23 mouse cellular contexts compared by ENCODE assay signal in the genomic region with DNA sequence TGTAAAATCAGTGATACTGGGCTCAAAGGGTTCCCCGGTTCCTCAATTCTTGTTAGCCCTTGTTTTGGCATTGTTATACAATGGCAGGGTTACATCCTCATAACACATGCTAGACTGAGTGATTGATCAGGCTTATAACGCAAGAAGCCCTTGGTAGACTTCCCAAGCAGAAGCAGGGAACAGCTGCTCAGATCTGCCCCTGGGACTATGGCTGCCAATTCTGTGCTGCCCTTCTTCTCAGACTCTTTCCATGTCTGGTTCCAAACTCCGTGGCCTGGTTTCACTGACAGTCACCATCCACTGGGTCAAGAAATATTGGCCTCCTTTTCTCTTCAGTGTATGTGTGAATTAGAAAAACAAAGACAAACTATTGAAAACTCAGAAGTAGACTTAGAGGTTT. TPM values are rescaled to one million over a fixed set of nuclear protein-coding genes. Genes with fewer than 3 reads are reported as not detected.
DNase-seq lines count a peak whose midpoint lies in the region; ATAC-seq and TF ChIP-seq lines count a peak whose summit lies in the region.
"Had no signal": no experiment of that assay in that cellular context is flagged by ENCODE, and none has a peak within 500 bp of the region (broad histone marks: within the 10 kb centered on the region; RNA-seq: fewer than 3 reads in every experiment).

No protein-coding gene starts in this region.

- TF ChIP-seq POLR2A in cerebellum, adult 2 months (IDR thresholded peaks at IDR 0.05; ENCODE audit: borderline replicate concordance, insufficient read depth, low read length), result no peak
- TF ChIP-seq POLR2A in lung, adult 2 months (IDR thresholded peaks at IDR 0.05; ENCODE audit: borderline replicate concordance, extremely low read depth, low read depth, low read length), result no peak

- intact Hi-C loops in gastrocnemius, postnatal 14 days (cut with DNase I; ENCODE audit: low total_unique reads), result no loop called here

- ATAC-seq in lung, postnatal 0 days, result no peak
- ATAC-seq: activated CD4-positive, CD25-positive, alpha-beta regulatory T cell, adult 4 months; forebrain, embryonic 14.5 days; forebrain, postnatal 0 days; hindbrain, embryonic 16.5 days; intestine, embryonic 15.5 days had no signal

- H3K36me3 ChIP-seq in lung, postnatal 0 days (ENCODE audit: insufficient read depth, low read length), result no peaks in the 10 kb centered on the region
- H3K36me3 ChIP-seq: embryonic facial prominence, embryonic 12.5 days; embryonic facial prominence, embryonic 15.5 days; hindbrain, embryonic 10.5 days; hindbrain, embryonic 13.5 days; intestine, embryonic 15.5 days had no signal

- no peaks in the 10 kb centered on the region for H3K4me1 ChIP-seq in cerebellum, adult 2 months (ENCODE audit: control insufficient read depth, insufficient read depth, low read length)
- H3K4me1 ChIP-seq in lung, postnatal 0 days (ENCODE audit: insufficient read depth, low read depth, low read length), result no peaks in the 10 kb centered on the region
- peaks cover 9% of the 10 kb centered on the region for H3K4me1 ChIP-seq in lung, adult 2 months (ENCODE audit: control insufficient read depth, insufficient read depth, low read length)
- H3K4me1 ChIP-seq: hindbrain, embryonic 13.5 days; intestine, embryonic 15.5 days had no signal

- WGBS in cerebellum, adult 2 months, result 31% methylated on average over 3 of the region's 3 CpGs
- 77% methylated on average over 3 of the region's 3 CpGs for WGBS in lung, postnatal 0 days
- 83% methylated on average over 3 of the region's 3 CpGs for WGBS in lung, adult 2 months

- TF ChIP-seq CTCF in cerebellum, adult 2 months (IDR thresholded peaks at IDR 0.05; ENCODE audit: borderline replicate concordance, insufficient read depth, low read depth, low read length), result no peak
- no peak for TF ChIP-seq CTCF in lung, postnatal 0 days (IDR thresholded peaks at IDR 0.05)
- no peak for TF ChIP-seq CTCF in lung, adult 2 months (IDR thresholded peaks at IDR 0.05; ENCODE audit: insufficient read depth, low read length)

- no peaks in the 10 kb centered on the region for H3K27me3 ChIP-seq in cerebellum, adult 2 months (ENCODE audit: control insufficient read depth, insufficient read depth, low read length)
- no peaks in the 10 kb centered on the region for H3K27me3 ChIP-seq in lung, postnatal 0 days (replicated peaks; ENCODE audit: insufficient read depth, low read length)
- H3K27me3 ChIP-seq: embryonic facial prominence, embryonic 12.5 days; embryonic facial prominence, embryonic 15.5 days; hindbrain, embryonic 13.5 days; intestine, embryonic 15.5 days had no signal

- no peak overlapping the region for H3K4me3 ChIP-seq in cerebellum, adult 2 months (replicated peaks; ENCODE audit: insufficient read depth, low read depth, low read length)
- H3K4me3 ChIP-seq in lung, postnatal 0 days (ENCODE audit: low read depth, low read length), result no peak overlapping the region
- no peak overlapping the region for H3K4me3 ChIP-seq in lung, adult 2 months (replicated peaks; ENCODE audit: extremely low read depth, low read depth, low read length)
- H3K4me3 ChIP-seq: embryonic facial prominence, embryonic 12.5 days; embryonic facial prominence, embryonic 15.5 days; hindbrain, embryonic 10.5 days; hindbrain, embryonic 13.5 days; intestine, embryonic 15.5 days had no signal

- peak; percentile 10 to 23 for DNase-seq in cerebellum, postnatal 10 days
- DNase-seq in cerebellum, adult 2 months, result no peak
- peak; percentile 15 for DNase-seq in gastrocnemius, postnatal 14 days
- no peak for DNase-seq in gastrocnemius, postnatal 10 days
- DNase-seq in lung, postnatal 0 days (ENCODE audit: low spot score), result peak; percentile 49
- no peak for DNase-seq in lung, adult 2 months
- peak; percentile 58 for DNase-seq in skeletal muscle tissue, adult 2 months (ENCODE audit: low read depth, low spot score)
- DNase-seq: adrenal gland, adult 8-10 months; adrenal gland, postnatal 25 days; cerebellum, adult 11-12 months; cerebellum, adult 9-10 months; cerebellum, postnatal 25 days; forebrain, postnatal 0 days; heart, postnatal 36 days had no signal

- TF ChIP-seq EP300 in lung, postnatal 0 days (IDR thresholded peaks at IDR 0.05), result no peak

- no peak overlapping the region for H3K9ac ChIP-seq in lung, postnatal 0 days (replicated peaks; ENCODE audit: low read depth)
- H3K9ac ChIP-seq: embryonic facial prominence, embryonic 12.5 days; embryonic facial prominence, embryonic 15.5 days; forebrain, postnatal 0 days; hindbrain, embryonic 13.5 days; intestine, embryonic 15.5 days had no signal

- no peaks in the 10 kb centered on the region for H3K9me3 ChIP-seq in lung, postnatal 0 days (ENCODE audit: low read length)
- H3K9me3 ChIP-seq: embryonic facial prominence, embryonic 12.5 days; embryonic facial prominence, embryonic 15.5 days; hindbrain, embryonic 10.5 days; hindbrain, embryonic 13.5 days; intestine, embryonic 15.5 days had no signal

- no peak overlapping the region for H3K27ac ChIP-seq in cerebellum, adult 2 months (ENCODE audit: insufficient read depth, low read length)
- H3K27ac ChIP-seq in lung, postnatal 0 days (ENCODE audit: low read length), result no peak overlapping the region
- H3K27ac ChIP-seq: embryonic facial prominence, embryonic 12.5 days; embryonic facial prominence, embryonic 15.5 days; hindbrain, embryonic 10.5 days; hindbrain, embryonic 13.5 days; intestine, embryonic 15.5 days had no signal

- no peak overlapping the region for H3K4me2 ChIP-seq in lung, postnatal 0 days (replicated peaks; ENCODE audit: low read depth, low read length)
- H3K4me2 ChIP-seq: embryonic facial prominence, embryonic 12.5 days; embryonic facial prominence, embryonic 15.5 days; heart, embryonic 11.5 days; hindbrain, embryonic 13.5 days; intestine, embryonic 15.5 days had no signal

RNA-seq across cellular contexts. Expression of gene Tmem100, which starts 46.5 kb away (rescaled TPM):
- polyA plus RNA-seq in cerebellum, adult 2 months (2012; rRNA removed), result 8.1 and 9.2 TPM in 2 replicates
- 10 to 100 TPM; 12.8 to 16.8 TPM for total RNA-seq in gastrocnemius, postnatal 14 days (2021)
- total RNA-seq in gastrocnemius, postnatal 10 days (2021), result 10 to 100 TPM; 19.2 to 22.5 TPM
- polyA plus RNA-seq in lung, postnatal 0 days (2015; fragmentation: Nextera tagmentation; extraction: Ambion mirVana), result 266 and 283 TPM in 2 replicates
- 169 and 219 TPM in 2 replicates for polyA plus RNA-seq in lung, adult 2 months (2012; rRNA removed)
- polyA plus RNA-seq: activated CD4-positive, CD25-positive, alpha-beta regulatory T cell, adult 4 months had no signal

Comparison
In these comparisons a context has a peak if more than half of its experiments do, and no peak if none do; other contexts are left out.
1. DNase-seq: peak in cerebellum, postnatal 10 days (2 of 2), gastrocnemius, postnatal 14 days (single experiment), lung, postnatal 0 days (single experiment) and skeletal muscle tissue, adult 2 months (single experiment); none in cerebellum, adult 2 months (0 of 2), gastrocnemius, postnatal 10 days (single experiment) and lung, adult 2 months (single experiment).
2. RNA of gene Tmem100, which starts 46.5 kb away (polyA plus RNA-seq): 266 to 283 TPM in lung, postnatal 0 days and 169 to 219 TPM in lung, adult 2 months; 8.1 to 9.2 TPM in cerebellum, adult 2 months; every median in the first group is over 10 times any median in the second.